Mouse (Mus musculus) lung, postnatal 10 days (tissue): ENCODE data around the gene Cphx2.
"Not testable (repeated sequence)": the region's sequence is repeated elsewhere in the genome, so short reads cannot be mapped to it uniquely, and the experiment has no call there.

Experiments
- DNase-seq: peaks from one replicate; pipeline ENCODE4 v3.0.0; 2021

The Cphx2 gene

DNA sequence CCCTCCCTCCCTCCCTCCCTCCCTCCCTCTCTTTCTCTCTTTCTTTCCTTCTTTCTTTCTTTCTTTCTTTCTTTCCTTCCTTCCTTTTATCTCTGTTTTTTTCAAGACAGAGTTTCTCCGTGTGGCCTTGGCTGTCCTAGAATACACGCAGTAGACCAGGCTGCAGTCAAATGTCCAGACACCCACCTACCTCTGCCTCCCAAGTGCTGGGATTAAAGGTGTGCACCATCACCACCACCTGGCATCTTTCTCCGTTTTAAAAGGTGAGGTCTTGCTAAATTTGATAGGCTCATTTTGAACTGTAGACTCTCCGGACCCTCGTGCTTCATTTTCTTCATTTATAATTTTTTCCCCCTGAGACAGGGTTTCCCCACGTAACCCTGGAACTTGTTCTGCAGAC lies at the start of gene Cphx2:
TSS of gene Cphx2 (plus strand) at position 301 of the 400 bp plus-strand sequence.
- DNase-seq, result not testable (repeated sequence)

GRCm38 (mm10) chr14:26034364-26034763 lies 47.0 kb upstream of the Cphx2 start:
- not testable (repeated sequence) for DNase-seq

GRCm38 (mm10) chr14:26035439-26035838 lies 45.9 kb upstream of the Cphx2 start:
- DNase-seq, result not testable (repeated sequence)

DNA sequence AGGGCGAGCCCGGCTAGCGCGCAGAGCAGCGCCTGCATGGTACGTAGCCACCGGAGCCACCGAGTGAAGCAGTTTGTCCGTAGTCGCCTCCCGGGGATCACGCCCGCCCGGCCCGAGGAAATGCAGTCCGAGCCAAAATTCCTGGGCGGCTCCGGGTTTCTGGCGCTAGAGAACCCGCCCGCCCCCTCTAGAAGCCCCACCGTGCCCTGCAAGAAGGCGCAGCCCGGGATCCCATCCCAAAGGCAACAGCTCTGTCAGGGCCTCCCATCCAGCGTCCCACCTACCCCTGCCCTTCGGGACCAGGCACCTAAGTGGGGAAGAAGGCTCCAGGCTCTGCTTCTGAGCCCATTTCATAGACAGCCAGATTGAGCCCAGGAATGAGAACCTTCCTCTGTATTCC lies 38.7 kb upstream of the Cphx2 start, which contains the start of gene Gm9780:
TSS of gene Gm9780 (minus strand) at position 101 of the 400 bp plus-strand sequence.
- DNase-seq, result not testable (repeated sequence)

GRCm38 (mm10) chr14:26045007-26045406 lies 36.3 kb upstream of the Cphx2 start:
- DNase-seq, result not testable (repeated sequence)

DNA sequence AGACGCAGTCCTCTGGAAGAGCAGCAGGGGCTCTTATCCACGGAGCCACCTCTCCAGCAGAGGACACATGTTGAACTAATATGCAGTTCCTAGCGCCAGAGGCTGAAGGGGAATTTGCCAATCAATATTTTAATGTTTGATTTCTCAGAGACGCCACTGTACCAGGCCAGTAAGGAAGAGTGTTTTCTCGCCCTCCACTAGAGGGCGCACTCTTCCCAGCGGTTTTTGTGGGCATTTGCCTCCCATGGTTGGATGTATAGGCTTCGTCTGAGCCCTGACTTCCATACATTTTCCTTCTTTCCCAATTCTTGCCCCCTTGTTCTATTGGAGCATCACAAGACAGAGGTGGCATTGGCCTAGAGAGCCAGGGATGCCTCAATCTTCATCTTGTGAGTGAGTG lies 34.3 kb upstream of the Cphx2 start:
- DNase-seq, result not testable (repeated sequence)

DNA sequence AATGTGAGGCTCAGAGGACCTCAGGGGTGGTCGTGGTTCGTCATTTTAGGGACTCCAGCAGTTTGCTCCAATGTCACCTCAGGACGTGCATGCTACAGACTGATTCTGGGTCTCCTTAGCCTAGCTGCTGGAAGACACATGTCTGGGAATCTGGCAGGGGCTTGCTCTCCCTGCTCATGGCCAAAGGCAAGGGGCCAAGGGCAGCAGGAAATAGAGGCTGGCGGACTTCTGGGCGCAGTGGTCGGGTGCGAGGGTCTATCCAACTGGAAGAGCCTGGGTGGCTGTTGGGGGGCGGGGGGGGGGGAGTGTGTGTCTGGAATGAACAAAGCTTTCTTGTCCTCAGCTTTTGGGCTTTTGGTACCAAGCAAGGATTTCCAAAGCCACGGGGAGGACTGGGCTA lies 32.5 kb upstream of the Cphx2 start:
- DNase-seq, result not testable (repeated sequence)

GRCm38 (mm10) chr14:26058184-26058583 lies 23.1 kb upstream of the Cphx2 start:
- DNase-seq, result not testable (repeated sequence)

GRCm38 (mm10) chr14:26059362-26059761 lies 22.0 kb upstream of the Cphx2 start:
- DNase-seq, result not testable (repeated sequence)

DNA sequence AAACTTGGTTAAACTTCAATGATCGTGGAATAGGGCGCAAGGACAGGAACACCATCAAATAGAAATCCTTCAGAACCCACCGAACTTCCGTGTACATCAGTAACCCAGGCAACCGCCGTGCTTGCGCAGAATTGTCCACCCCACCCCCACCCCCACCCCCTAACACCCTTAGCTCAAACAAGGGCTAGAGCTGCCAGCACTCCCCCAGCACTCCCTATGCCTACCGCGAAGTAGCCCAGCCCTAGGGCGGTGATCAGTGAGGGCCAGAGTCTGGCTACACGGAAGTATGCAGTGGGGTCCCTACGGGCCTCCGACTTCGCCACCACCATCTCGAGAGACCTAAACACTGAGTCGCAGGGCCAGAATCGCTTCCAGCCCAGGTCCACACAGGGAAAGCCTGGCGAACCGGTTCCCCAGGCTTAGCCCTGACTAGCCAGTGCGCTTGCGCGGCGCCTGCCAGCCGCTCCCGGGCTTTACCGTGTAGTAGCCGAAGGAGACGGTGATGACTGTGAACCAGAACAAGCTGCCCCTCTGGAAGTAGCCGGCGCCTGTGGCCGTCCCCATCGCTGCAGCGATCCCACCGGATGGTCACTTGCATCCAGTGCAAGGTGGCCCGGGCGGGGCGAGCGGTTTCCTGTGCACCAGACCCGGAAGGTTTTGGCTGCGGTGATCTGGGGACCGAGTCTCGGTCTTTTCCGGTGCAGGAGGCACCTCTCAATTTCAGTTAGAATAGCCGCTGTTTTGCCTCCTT lies 14.6 kb upstream of the Cphx2 start:
- DNase-seq, result not testable (repeated sequence)

- not testable (repeated sequence) for DNase-seq
Observed at GRCm38 (mm10) chr14:26067325-26067633, 14.0 kb upstream of the Cphx2 start, which contains the start of gene Tmem254c. Gene Tmem254c, minus strand, starts transcription at chr14:26067355.

GRCm38 (mm10) chr14:26076620-26077390 lies 4.5 kb upstream of the Cphx2 start:
- DNase-seq, result not testable (repeated sequence)

DNA sequence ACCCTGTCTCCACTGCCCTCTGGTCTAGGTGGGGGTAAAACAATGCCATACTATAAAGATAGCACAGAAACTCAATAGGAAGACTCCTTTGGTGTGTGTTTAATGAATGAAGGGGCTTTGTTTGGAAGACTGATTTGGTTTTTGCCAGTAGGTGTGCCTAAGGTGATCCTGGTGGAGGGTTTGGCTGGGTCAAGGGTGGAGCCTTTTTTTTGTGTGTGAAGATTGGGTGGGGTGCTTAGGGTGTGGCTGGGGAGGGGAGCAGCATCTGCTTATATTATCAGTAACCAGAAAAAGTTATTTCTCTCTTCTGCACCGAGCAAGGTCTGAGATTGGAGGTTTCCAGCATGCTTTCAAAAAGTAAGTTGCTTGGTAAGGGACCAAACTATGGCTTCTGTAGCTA lies 681 bp downstream of the Cphx2 start, which contains the start of gene Cphx3:
TSS of gene Cphx3 (plus strand) at position 301 of the 400 bp plus-strand sequence.
- DNase-seq, result not testable (repeated sequence)

- DNase-seq, result not testable (repeated sequence)
Observed at GRCm38 (mm10) chr14:26097622-26098021, 16.3 kb downstream of the Cphx2 start.

DNA sequence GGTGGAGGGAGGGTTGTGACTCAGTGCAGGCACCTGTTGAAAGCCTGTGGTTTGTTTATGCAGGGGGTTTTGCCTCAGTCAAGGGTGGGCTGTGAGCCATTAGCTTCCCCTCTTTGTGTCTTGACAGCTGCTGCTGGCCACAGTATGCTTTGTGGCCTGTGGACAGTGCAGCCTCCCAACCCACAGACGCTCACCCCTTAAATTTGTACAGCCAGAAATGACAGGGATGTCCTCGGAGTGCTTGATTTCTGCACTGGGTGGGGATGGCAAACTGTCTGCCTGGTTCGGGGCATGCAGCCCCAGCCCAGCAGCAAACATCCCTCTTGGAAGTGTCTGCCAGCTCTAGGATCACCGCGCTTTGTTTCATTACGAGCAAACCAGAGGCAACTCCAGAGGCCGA lies 36.8 kb downstream of the Cphx2 start, which contains the start of gene Duxbl2:
TSS of gene Duxbl2 (plus strand) at position 200 of the 400 bp plus-strand sequence.
- not testable (repeated sequence) for DNase-seq

DNA sequence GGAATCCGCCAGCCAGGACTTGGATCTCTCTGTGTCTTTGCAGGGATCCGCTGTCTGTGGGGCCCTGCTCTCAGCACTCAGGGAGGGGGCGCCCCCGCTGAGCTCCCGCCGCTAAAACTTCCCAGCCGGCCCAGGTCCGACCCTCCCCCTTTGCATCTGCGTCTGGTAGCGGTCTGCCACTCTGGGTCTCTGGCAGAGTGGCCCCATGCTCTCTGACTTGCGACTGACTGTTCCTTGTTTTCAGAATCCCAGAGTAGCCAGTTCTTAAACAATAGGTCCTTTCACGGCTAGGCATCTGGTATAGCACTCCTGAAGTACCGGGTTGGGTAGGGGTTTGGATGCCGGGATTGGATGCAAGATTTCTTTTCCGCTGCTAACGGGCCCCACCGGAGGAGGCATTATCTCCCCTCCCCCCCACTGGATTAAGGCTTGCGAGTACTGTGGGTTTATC lies 37.3 kb downstream of the Cphx2 start:
- not testable (repeated sequence) for DNase-seq

GRCm38 (mm10) chr14:26119095-26119494 lies 37.8 kb downstream of the Cphx2 start:
- not testable (repeated sequence) for DNase-seq
